Mouse (Mus musculus): ENCODE measurements around the gene Arpc5l. TPM values are rescaled to one million over a fixed set of nuclear protein-coding genes. Genes with fewer than 3 reads are reported as not detected.

Arpc5l gene
- 59.3 and 60.7 TPM in 2 replicates for polyA plus RNA-seq (2015; fragmentation: Nextera tagmentation; extraction: Ambion mirVana)

GRCm38 (mm10) chr2:39004880-39005435 lies at the start of gene Arpc5l:
Gene Arpc5l, plus strand, starts transcription at chr2:39005348.
- Histone ChIP-seq H3K9ac (replicated peaks) (peak within 1 kb of the TSS; percentile 89), H3K4me2 (ENCODE audit: low read depth, low read length) (peak within 1 kb of the TSS; percentile 92), H3K36me3 (replicated peaks; ENCODE audit: insufficient read depth, low read length) (peaks cover 35% of the 10 kb centered on the region), H3K27ac (ENCODE audit: low read depth) (peak within 1 kb of the TSS; percentile 87), H3K4me3 (ENCODE audit: low read depth, low read length) (peak within 1 kb of the TSS; percentile 93), H3K9me3 (ENCODE audit: low read length) (no peaks in the 10 kb centered on the region), H3K4me1 (ENCODE audit: insufficient read depth) (peaks cover 54% of the 10 kb centered on the region), H3K27me3 (ENCODE audit: insufficient read depth, low read length) (no peaks in the 10 kb centered on the region)
- no peak for TF ChIP-seq CTCF (IDR thresholded peaks at IDR 0.05; ENCODE audit: low read depth)
- no peak for TF ChIP-seq EP300 (IDR thresholded peaks at IDR 0.05; ENCODE audit: low read depth)
- DNase-seq, result peak; percentile 94
- under 1% methylated on average over 53 of the region's 58 CpGs for WGBS (ENCODE audit: insufficient replicate concordance)
- peak; percentile 80 for ATAC-seq

DNA sequence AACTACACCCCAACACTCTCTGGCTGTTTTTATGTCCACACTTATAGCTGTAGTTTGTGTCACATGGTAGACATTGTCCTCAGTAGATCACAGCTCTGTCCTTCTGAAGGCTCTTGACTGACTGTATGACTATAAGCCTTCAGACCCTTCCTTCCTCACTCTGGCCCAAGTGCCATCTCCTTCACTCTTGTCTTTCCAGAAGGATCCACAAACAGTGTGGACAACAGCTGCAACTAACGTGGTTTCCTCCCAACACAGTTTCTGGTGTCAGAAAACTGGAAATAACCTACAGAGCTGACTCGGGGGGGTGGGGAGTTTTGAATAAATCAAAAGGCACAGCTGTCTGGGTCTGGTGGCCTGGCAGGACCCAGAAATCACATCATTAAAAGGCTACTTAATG lies 49.1 kb upstream of the Arpc5l start:
- H3K4me3 ChIP-seq (ENCODE audit: low read depth, low read length), result no peak overlapping the region
- no peak for ATAC-seq
- WGBS (ENCODE audit: insufficient replicate concordance), result 38% methylated on average over 2 of the region's 2 CpGs

GRCm38 (mm10) chr2:38957671-38958223 lies 47.4 kb upstream of the Arpc5l start:
- no peak overlapping the region for H3K4me3 ChIP-seq (ENCODE audit: low read depth, low read length)
- DNase-seq (no peak), ATAC-seq (no peak)
- H3K36me3 ChIP-seq (replicated peaks; ENCODE audit: insufficient read depth, low read length), result no peaks in the 10 kb centered on the region
- no peaks in the 10 kb centered on the region for H3K4me1 ChIP-seq (ENCODE audit: insufficient read depth)
- no peaks in the 10 kb centered on the region for H3K27me3 ChIP-seq (ENCODE audit: insufficient read depth, low read length)
- no peaks in the 10 kb centered on the region for H3K9me3 ChIP-seq (ENCODE audit: low read length)
- WGBS (ENCODE audit: insufficient replicate concordance), result 67% methylated on average over 5 of the region's 5 CpGs
- no peak overlapping the region for H3K4me2 ChIP-seq (ENCODE audit: low read depth, low read length)
- no peak overlapping the region for H3K9ac ChIP-seq (replicated peaks)
- no peak overlapping the region for H3K27ac ChIP-seq (ENCODE audit: low read depth)
- TF ChIP-seq EP300 (IDR thresholded peaks at IDR 0.05; ENCODE audit: low read depth) (no peak), CTCF (IDR thresholded peaks at IDR 0.05; ENCODE audit: low read depth) (no peak)

More for the DNA sequence above, 49.1 kb upstream of the Arpc5l start:
- Histone ChIP-seq H3K36me3 (replicated peaks; ENCODE audit: insufficient read depth, low read length) (no peaks in the 10 kb centered on the region), H3K4me2 (ENCODE audit: low read depth, low read length) (no peak overlapping the region), H3K27me3 (ENCODE audit: insufficient read depth, low read length) (no peaks in the 10 kb centered on the region), H3K27ac (ENCODE audit: low read depth) (no peak overlapping the region), H3K4me1 (ENCODE audit: insufficient read depth) (no peaks in the 10 kb centered on the region), H3K9me3 (ENCODE audit: low read length) (no peaks in the 10 kb centered on the region), H3K9ac (replicated peaks) (no peak overlapping the region)
- no peak for DNase-seq
- no peak for TF ChIP-seq CTCF (IDR thresholded peaks at IDR 0.05; ENCODE audit: low read depth)
- TF ChIP-seq EP300 (IDR thresholded peaks at IDR 0.05; ENCODE audit: low read depth), result no peak

DNA sequence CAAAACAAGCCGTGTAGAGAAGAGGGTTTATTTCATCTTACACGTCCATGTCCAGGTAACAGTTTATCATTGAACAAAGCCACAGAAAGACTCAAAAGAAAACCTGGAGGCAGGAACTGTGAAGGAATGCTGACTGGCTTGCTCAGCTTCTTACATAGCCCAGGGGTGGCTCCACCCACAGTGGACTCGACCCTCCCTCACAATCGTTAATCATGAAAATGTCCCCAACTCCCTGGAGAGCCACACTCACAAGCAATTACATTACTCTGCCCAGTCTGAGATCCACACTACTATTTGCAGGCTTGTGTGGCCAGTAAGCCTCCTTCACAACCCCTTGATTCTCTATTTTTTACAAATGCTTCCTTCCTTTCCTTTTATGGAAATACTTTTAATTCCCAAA lies 41.0 kb upstream of the Arpc5l start:
- Histone ChIP-seq H3K4me1 (ENCODE audit: insufficient read depth) (no peaks in the 10 kb centered on the region), H3K27me3 (ENCODE audit: insufficient read depth, low read length) (no peaks in the 10 kb centered on the region), H3K27ac (ENCODE audit: low read depth) (no peak overlapping the region), H3K36me3 (replicated peaks; ENCODE audit: insufficient read depth, low read length) (no peaks in the 10 kb centered on the region), H3K4me3 (ENCODE audit: low read depth, low read length) (no peak overlapping the region), H3K9me3 (ENCODE audit: low read length) (no peaks in the 10 kb centered on the region), H3K4me2 (ENCODE audit: low read depth, low read length) (no peak overlapping the region), H3K9ac (replicated peaks) (no peak overlapping the region)
- TF ChIP-seq CTCF (IDR thresholded peaks at IDR 0.05; ENCODE audit: low read depth) (no peak), EP300 (IDR thresholded peaks at IDR 0.05; ENCODE audit: low read depth) (no peak)
- ATAC-seq, result no peak
- WGBS (ENCODE audit: insufficient replicate concordance), result 51% methylated on average over 4 of the region's 4 CpGs
- DNase-seq, result no peak

- Histone ChIP-seq H3K4me3 (ENCODE audit: low read depth, low read length) (no peak overlapping the region), H3K36me3 (replicated peaks; ENCODE audit: insufficient read depth, low read length) (no peaks in the 10 kb centered on the region), H3K4me1 (ENCODE audit: insufficient read depth) (peaks cover 8% of the 10 kb centered on the region; the same call in 1 of the 2 replicates), H3K27ac (ENCODE audit: low read depth) (peak overlapping the region; percentile 67), H3K4me2 (ENCODE audit: low read depth, low read length) (no peak overlapping the region), H3K27me3 (ENCODE audit: insufficient read depth, low read length) (no peaks in the 10 kb centered on the region), H3K9me3 (ENCODE audit: low read length) (no peaks in the 10 kb centered on the region), H3K9ac (replicated peaks) (no peak overlapping the region)
- TF ChIP-seq CTCF (IDR thresholded peaks at IDR 0.05; ENCODE audit: low read depth), result no peak
- no peak for TF ChIP-seq EP300 (IDR thresholded peaks at IDR 0.05; ENCODE audit: low read depth)
- DNase-seq (no peak), ATAC-seq (no peak; the same call in 1 of the 2 replicates)
- WGBS (ENCODE audit: insufficient replicate concordance), result 67% methylated on average over 2 of the region's 2 CpGs
Observed at GRCm38 (mm10) chr2:38969650-38970049, 35.5 kb upstream of the Arpc5l start.

- TF ChIP-seq CTCF (IDR thresholded peaks at IDR 0.05; ENCODE audit: low read depth) (no peak), EP300 (IDR thresholded peaks at IDR 0.05; ENCODE audit: low read depth) (peak; percentile 87)
- 35% methylated on average over 5 of the region's 5 CpGs for WGBS (ENCODE audit: insufficient replicate concordance)
- Histone ChIP-seq H3K9me3 (ENCODE audit: low read length) (no peaks in the 10 kb centered on the region), H3K9ac (replicated peaks) (no peak overlapping the region), H3K36me3 (replicated peaks; ENCODE audit: insufficient read depth, low read length) (no peaks in the 10 kb centered on the region), H3K27ac (ENCODE audit: low read depth) (peak overlapping the region; percentile 67), H3K4me2 (ENCODE audit: low read depth, low read length) (no peak overlapping the region), H3K4me1 (ENCODE audit: insufficient read depth) (peaks cover 8% of the 10 kb centered on the region; the same call in 1 of the 2 replicates), H3K27me3 (ENCODE audit: insufficient read depth, low read length) (no peaks in the 10 kb centered on the region), H3K4me3 (ENCODE audit: low read depth, low read length) (no peak overlapping the region)
- ATAC-seq, result peak; percentile 98
- DNase-seq, result peak; percentile 43
Observed at GRCm38 (mm10) chr2:38970057-38970456, 35.1 kb upstream of the Arpc5l start.
